Mouse (Mus musculus) NIH3T3 (cell line): ENCODE results near the gene Unc50.

ENCODE experiments used
- DNase-seq: peaks from one replicate; pipeline ENCODE4 v3.0.0-alpha.2; 2012; ENCODE audit warnings: low read depth

The Unc50 gene

DNA sequence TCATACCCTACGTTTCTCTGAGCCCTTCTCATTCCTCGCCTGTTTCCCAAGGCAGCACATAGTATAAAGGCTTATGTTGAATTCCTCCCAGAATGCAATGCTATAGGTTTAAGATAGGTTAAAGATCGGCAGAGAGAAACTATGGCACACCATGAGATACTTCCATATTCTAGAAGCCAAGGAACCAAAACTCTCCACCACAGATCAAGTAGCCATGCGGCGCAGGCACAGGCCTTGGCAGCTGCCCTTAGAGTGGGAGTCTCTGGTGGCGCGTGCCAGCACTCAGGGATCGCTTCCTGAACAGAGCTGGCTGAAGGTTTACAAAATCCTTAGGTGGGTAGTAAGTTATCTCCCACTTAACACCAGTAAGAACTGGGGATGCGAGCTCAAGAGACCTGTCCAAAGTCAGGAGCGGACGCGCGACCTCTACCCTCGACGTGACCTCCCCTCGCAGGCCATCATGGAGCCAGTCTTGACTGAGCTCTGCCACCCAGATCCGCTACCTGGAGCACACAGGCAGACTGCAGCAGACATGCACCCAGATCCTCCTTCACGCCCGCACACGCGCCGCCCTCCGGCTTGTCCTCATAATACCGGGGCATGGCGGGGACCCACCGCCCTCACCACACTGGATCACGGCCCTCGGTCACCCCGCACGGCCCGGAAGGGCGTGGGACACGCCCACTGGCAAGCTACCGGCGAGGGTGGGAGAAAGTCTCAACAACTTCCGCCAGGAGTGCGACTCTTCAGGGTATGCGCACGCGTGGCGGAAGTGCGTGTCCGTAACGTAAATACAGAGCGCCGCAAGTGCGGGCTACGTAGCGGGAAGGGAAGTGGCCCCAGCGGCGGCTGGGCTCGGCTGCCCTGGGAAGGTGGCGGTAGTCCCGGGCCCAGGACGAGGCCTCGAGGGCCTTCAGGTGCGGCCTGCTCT, at the start of gene Unc50, which contains the start of gene Coa5:
Unc50 (plus strand) TSS at position 774 of the 931 bp plus-strand sequence.
Coa5 (minus strand) TSS at position 738 of the 931 bp plus-strand sequence.
- peak; percentile 97 for DNase-seq

DNA sequence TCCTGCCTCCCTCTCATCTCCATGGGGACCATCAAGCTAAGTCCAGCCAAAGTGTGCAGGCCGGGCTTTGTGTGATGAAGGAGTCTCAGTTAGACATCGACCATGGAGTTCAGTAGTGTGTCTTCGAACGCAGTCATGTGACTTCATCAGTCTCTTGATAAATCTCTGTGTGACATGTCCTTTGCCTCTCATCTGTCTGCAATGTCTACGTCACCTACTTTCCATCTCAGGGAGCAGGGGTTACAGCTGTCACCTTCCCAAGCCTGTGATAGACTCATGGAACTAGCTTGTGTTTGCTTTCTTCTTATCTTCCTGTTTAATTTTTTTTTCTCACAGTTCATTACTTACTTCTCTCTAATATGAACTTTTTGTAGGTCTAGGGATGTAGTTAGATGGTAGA, 49.0 kb upstream of the Unc50 start:
- DNase-seq: no peak

DNA sequence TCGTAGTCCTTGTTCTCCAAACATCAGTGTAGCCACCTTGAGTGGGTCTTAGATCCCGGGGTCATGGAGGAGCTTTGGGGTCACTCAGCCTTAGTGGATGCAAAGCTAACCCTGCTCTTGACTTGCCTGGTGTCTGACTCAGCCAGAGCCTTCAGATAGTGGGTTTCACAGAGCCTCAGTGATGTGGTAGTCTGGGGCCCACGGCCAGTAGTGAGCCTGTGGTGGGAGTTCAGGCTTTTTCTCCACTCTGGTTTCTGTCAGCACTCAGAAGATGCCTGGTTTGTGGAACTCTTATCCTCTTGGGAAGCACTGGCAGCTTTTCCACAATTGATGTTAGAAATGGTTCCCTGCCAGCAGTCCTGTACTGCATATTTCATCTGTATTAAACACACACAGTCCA, 45.6 kb upstream of the Unc50 start:
- peak; percentile 8 for DNase-seq

DNA sequence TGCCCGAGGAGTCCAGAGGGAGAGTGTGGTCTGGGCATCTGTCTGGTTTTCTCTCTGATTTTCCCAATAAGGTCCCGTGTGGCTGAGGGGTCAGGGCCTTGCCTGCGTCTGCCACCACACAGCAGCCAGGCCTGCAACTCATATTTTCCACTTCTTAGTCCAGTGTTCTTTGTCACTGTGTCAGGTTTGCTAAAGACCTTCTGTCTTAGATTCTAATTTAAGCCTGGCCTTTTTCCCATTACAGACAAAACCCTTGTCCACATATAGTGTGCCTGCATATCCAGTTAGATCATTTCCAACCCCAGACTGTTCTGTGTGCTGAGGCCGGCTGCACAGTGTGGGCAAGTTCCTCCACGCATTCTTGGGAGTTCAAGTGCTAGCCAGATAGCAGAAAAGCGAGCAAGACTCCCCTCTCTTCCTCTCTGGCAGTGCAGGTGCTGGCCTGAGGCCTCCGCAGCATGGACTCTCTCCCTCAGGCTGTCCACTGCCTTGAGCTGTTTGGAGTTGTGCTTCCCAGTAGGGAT, 43.4 kb upstream of the Unc50 start:
- no peak for DNase-seq

DNA sequence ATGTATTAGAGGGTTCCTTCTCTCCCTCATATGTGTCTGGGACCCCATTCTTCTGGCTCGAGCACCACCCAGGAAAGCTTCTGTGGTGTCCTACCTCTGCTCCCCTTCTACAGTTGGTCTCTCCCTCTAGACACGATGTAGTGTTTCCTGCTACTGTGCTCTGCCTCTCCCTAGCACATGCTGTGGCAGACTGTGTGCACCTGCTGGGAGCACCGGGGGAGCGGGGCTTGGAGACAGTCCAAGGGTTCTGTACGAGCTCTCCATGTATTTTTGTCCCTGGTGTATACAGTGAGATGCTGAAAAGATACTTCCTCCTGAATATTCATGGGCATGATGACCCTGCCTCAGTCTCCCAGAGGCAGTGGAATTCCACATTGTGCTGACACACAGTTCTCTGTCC, 36.8 kb upstream of the Unc50 start:
- no peak for DNase-seq

DNA sequence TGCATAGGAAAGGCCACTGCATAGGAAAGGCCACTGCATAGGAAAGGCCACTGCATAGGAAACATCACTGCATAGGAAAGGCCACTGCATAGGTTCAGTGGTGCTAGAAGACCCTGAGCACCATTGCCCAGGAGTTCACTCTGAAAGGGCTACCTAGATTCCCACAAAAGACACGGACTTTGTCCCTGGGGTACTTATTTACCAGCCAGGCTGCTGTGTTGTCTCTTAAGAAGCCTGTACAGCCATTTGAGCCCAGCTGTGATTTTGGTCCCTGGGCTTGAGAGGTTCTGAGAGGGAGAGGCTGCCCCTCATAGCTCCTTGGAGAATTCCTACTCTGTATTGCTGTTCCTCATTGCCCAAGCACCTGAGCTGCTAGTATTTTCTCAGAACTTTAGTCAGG, 33.5 kb upstream of the Unc50 start:
- DNase-seq: no peak

DNA sequence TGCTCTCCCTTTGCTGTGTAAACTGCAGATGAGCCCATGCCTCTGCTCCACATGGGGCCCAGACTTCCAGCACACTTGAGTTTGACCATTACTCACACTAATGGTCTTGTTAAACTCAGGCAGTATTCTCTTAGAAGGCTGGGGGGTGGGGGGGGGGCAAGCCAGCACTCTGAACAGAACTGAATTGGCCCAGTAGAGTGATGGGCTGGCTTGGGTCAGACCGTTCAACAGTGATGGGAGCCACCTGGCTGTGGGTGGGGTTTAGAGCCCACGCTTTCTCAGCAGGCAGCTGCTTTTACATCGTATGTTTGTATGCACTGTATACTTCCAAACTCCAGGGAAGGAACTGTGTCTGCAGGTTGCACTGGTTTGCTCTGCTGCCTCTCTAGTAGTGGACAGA, 31.0 kb upstream of the Unc50 start:
- DNase-seq: no peak

DNA sequence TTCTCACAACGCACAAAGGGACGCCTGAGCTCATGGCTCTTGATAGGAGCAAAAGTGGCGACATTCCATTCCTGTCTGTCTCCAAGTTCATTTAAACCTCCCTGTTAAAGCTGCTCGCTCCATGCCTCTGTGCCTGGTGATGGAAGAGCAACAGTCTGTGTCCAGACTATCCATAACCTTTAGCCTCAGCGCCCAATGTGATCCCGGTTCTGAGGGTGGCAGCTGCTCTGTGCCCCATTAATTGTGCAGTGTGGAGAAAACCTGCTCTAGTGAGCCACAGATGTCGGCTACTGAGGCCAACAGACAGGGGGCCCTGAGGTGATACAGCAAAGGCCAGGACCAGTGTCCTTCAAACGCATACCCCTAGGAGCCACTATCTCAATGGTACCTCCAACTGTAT, 30.2 kb upstream of the Unc50 start:
- no peak for DNase-seq

DNA sequence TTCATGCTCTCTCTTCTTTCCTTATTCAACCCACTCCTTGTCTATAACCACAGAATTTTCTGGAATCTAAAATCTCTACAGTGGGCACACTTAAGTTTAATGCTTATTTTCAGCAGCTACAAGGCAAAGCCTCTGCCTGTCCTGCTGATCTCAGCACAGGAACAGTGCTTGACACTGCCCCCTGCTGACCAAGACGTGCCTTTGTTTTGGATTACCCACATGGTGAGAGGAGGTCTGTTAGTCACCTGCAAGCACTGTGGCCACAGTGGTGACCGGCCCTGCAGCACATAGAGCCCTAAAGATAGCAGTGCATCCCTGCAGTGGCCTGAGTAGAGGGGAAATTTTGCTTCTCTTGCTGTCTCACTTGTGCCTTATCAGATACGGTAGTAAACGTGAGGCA, 28.3 kb upstream of the Unc50 start:
- DNase-seq: peak; percentile 82

DNA sequence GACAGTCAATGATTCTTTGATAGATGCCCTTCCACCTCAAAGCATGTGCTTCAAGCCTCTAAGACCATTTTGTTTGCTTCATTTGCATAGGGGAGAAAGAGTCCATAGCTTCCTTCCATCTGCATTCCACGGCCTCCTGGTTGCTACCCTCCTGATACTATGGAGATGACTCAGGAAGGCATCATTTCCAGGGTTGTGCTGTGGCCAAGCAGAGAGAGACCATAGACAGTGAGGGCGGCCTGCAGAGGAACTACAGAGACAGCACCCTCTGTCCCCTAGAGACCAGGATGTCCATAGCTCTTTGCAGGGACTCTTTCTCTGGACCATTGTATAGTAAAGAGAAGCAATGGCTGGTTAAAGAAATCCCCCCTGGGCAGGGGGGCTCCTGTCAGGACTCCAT, 24.8 kb upstream of the Unc50 start:
- DNase-seq: no peak

DNA sequence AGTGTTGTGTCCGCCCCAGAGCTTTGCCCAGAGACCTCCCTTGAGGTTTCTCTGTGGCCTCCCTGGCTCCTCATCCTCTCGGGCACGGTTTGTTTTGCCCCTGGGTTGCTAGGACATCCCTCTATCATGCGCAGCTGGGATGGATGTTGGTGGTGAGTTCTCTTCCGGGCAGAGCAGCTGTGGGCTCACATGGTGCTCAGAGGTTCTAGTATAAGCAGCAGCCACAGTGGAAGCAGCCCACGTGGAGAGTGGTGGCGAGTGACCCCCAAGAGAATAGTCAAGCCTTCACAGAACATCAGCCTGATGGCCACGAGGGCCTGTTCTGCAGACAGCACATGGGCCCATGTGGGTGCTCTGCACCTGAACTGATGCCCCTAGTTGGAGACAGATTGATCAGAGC, 22.7 kb upstream of the Unc50 start:
- DNase-seq: no peak

DNA sequence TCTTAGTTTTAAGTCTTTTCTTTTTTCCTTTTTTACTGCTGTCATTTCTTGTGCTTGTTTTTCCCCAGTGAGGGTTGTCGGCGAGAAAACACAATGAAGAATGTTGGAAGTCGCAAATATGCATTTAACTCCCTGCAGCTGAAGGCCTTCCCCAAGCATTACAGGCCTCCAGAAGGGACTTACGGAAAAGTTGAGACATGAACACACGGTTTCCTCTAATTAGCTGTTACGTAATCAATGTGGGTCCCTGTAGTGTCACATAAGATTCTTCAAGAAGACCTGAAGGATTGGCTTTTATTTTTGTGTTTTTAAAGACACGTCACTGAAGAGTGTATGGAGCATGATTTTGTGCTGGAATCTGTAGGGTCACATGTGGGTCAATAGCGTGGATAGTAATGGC, 21.9 kb upstream of the Unc50 start:
- no peak for DNase-seq

DNA sequence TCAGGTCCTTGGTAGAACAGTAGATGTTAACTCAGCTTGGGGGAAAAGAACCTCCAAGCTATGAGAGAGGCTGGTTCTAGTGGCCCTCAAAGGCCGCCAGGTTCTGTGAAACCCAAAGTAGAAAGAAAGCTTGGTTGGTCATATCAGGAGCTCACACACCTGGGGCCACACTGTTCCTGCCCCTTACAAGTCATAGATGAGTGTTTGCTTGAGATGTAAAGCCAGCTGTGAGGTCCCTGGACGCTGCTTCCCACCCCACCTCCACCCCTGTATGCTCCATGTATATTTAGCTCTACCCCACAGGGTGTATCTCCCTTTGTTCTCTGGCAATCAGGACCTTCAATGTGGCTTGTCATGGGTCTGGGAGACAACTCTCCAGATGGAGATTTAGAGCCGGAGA, 21.3 kb upstream of the Unc50 start:
- no peak for DNase-seq

DNA sequence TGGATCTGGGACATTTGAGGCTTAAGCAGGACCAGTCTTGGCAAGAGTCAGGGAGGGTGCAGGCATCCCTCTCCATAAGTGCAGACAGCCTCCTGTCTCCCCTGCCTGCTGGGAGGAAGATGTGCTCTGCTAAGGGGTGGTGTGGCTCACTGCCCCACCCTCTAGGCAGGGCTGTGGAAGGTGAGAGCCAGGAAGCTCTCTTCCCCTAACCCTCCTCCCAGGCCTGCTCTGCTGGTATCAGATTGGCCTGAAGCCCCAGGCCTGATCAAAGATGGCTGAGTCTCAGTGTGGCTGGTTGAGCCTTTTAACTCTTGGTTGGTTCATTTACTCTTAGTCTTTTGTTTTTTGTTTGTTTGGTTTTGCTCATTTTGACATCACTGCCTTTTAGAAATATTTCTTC, 20.3 kb upstream of the Unc50 start:
- DNase-seq: no peak

DNA sequence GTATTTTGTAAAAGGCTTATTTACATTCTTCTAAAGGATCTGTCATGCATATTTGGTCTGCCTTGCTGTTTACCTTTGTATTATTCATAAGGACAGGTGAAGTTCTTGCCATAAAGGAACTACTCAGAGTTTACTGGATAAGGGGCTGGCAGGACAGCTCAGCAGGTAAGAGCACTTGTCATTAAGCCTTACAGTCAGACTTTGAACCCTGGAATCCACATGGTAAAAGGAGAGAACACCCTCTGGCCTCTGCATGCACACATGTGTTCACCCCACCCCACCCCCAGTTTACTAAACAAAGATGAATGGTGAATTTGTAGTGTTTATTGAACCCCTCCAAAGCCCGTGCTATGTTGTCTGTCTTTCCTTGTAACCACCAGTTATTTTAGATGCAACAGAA, 14.5 kb upstream of the Unc50 start:
- DNase-seq: no peak

DNA sequence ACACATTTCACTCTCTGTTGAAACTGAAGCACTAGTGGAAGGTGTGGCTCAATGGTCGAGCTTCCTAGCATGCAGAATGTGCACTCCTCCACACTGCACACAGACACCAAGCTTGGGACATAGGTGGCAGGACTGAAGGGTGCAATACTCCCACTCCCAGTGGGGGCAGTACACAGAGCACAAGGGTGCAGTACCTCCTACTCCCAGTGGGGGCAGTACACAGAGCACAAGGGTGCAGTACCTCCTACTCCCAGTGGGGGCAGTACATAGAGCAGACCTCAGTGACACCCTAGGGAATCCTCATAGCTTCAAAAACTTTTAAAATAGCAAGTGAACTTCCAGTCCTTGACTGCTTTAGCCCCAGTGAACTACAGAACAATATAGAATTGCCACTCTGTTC, 10.5 kb upstream of the Unc50 start:
- DNase-seq: peak; percentile 54

DNA sequence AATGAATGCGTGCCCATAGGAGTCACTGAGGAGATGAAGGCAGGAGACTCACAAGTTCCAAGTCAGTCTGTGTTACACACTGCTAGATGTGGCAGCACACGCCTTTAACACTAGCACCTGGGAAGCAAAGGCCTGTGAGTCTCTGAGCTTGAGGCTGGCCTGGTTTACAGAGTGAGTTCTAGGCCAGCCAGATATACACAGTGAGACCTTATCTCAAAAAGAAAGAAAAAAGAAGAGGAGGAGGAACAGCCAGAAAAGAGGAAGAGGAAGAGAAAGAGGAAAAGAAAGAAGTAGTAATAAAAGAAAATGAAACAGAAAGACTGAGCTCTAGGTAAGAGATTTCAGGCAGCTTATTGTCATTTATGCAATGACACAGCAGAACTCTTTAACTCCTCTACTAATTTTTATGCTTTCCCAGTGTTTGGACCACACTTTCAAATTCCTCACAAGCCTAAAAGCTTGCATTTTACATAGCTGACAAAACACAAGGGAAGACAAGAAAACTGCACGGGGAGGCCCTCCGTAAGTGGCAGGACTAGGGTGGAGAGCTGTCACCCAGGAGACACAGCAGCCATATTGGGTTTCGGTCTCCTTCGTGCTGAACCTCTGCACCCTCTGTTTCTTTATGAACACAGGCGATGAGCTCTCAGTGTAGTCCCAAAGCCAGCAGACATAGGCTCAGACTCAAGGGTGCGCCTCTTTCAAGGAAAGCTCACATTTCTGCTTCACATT, 2.6 kb upstream of the Unc50 start:
- DNase-seq: no peak

DNA sequence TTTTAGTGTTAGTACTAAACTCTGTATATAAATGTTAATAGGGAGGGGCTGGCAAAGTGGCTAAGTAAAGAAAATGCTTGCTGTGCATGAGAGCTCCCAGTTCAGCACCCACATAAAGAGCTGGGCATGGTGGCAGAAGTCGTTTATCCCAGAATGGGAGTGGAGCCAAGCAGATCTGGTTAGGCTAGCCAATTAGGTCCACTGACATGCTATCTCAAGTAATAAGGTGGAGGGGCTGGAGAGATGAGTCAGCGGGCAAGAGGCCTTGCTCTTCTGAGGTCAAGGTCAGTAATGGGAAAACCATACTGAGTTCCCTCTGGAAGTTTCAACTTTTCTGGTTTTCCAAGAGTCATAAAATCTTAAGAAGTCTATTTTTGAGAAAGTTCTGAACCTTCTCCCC, 1.0 kb upstream of the Unc50 start:
- no peak for DNase-seq

DNA sequence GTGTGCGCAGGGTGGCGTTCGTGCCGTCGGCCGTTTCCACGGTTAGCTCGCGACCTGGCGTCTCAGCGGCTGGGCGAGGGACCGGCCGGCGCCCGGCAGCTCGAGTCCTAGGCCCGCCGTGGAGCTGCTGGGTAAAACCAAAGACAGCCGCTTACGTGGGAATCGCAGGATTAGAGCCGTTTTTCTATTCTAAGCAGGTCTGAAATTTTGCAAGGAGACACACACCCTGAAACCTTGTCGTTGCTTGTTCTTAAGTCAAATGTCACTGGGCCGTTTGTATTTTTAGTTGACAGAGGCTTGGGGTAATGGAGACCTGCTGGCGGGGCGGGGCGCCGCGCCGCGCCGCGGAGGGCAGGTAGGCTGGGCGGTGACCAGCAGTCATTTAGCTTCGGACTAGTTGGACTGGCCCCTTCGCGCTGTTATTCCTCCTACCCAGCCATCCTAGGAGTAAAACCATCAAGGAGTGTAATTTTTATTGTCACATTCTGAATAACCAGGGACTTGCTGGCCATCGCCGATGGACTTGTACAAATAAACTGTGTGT, 430 bp downstream of the Unc50 start:
- DNase-seq: no peak

DNA sequence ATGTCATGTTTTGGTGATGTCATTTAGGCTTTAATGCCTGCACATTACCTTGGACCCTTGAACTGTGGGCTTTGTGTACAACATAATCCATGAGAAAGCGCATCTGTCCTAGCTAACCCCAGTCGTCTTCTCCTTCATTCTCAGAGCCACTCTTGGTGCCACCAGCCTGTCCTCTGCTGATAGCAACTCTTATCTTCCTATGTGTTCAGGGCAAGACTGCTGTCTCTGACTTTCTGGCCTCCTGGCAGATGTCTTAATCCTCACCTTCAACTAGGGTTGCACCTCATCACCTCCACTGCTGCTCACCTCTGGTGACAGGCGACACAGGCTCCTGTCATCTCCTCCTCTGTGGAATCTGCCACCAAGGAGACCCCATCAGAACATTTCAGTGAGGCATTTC, 6.5 kb downstream of the Unc50 start:
- DNase-seq: no peak

DNA sequence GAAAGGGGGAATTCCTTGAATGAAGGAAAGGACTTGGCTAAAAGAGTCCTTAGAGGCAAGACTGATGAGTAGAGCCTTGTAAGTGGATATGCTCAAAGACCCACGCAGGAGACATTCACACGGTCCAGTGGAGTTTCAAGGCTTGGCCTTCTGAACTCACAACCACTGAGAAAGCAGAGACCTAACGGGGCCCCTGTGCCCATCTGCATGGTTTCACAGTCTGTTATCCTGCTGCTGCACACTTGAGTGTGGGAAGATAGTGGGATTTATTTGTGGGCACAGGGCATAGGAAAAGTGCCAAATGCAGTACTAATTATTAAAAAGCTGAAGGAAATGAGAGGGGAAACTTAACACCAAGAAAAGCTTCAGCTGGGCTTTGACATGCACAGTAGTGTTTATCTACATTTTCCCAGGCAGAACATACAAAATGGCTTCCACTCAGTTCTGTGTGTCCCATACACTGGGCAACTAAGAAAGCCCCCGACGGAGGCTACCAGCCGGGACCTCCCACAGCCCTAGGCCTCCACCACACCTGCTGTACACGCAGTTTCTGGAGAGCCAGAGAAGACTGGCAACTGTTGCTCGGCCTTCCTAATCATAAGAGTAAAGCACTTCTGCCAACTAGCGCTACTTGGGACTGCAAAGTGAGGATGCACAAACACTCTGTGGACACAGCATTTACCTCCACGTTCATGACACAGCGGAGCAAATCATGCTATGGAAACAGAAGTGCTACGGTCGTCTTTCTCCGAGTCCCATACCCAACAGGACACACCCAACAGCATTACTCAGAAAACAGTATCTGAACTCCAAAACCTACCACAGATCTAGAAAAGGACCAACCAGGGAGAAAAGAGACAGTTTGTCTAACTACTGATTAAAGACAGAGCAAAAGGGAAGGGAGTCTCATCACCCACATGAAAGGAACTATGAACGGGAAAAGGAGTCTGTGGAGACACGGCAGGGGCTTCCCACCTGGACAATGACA, 13.2 kb downstream of the Unc50 start:
- DNase-seq: no peak
